Mouse (Mus musculus): ENCODE measurements around the gene Clic4. TPM values are rescaled to one million over a fixed set of nuclear protein-coding genes. Genes with fewer than 3 reads are reported as not detected.
"Not testable (repeated sequence)": the region's sequence is repeated elsewhere in the genome, so short reads cannot be mapped to it uniquely, and the experiment has no call there.

Clic4 gene
- polyA plus RNA-seq, 1 experiment from 2014 or later = 211 TPM

GRCm38 (mm10) chr4:135191604-135192003, 81.0 kb downstream of the Clic4 start:
- Histone ChIP-seq H3K9me3 (ENCODE audit: low read length) (no peaks in the 10 kb centered on the region), H3K4me1 (ENCODE audit: insufficient read depth, low read depth, low read length) (no peaks in the 10 kb centered on the region), H3K36me3 (ENCODE audit: insufficient read depth, low read length) (no peaks in the 10 kb centered on the region), H3K4me2 (replicated peaks; ENCODE audit: low read depth, low read length) (no peak overlapping the region), H3K9ac (replicated peaks; ENCODE audit: low read depth) (no peak overlapping the region), H3K27ac (ENCODE audit: low read length) (no peak overlapping the region), H3K27me3 (replicated peaks; ENCODE audit: insufficient read depth, low read length) (no peaks in the 10 kb centered on the region), H3K4me3 (ENCODE audit: low read depth, low read length) (no peak overlapping the region)
- WGBS = 70% methylated on average over 11 of the region's 11 CpGs
- TF ChIP-seq EP300 (IDR thresholded peaks at IDR 0.05) = no peak
- TF ChIP-seq CTCF (IDR thresholded peaks at IDR 0.05) = no peak
- DNase-seq (ENCODE audit: low spot score) (no peak), ATAC-seq (no peak)

DNA sequence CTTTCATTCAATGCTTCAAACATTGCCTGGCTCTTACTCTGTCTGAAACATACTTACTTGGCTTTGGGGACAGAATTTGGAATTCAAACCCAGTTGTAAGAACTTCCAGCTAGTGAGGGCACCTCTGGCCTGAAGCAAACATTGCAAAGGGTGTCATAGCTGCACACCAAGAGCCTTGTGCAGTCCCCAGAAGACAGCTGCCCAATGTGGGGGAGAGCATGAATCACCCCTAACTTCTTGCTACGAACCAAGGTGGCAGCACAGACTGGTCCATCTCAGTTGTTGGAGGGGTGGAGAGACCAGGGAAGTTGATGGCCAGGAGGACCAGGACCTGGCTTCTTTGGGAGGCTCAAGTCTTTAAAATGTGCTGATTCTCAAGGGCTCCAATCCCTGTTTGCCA, 81.4 kb downstream of the Clic4 start:
- 73% methylated on average over 1 of the region's 1 CpGs for WGBS
- H3K9me3 ChIP-seq (ENCODE audit: low read length) = no peaks in the 10 kb centered on the region
- no peaks in the 10 kb centered on the region for H3K4me1 ChIP-seq (ENCODE audit: insufficient read depth, low read depth, low read length)
- H3K27ac ChIP-seq (ENCODE audit: low read length) = no peak overlapping the region
- H3K4me2 ChIP-seq (replicated peaks; ENCODE audit: low read depth, low read length) = no peak overlapping the region
- no peaks in the 10 kb centered on the region for H3K36me3 ChIP-seq (ENCODE audit: insufficient read depth, low read length)
- H3K27me3 ChIP-seq (replicated peaks; ENCODE audit: insufficient read depth, low read length) = no peaks in the 10 kb centered on the region
- DNase-seq (ENCODE audit: low spot score) (no peak), ATAC-seq (no peak)
- no peak overlapping the region for H3K9ac ChIP-seq (replicated peaks; ENCODE audit: low read depth)
- no peak overlapping the region for H3K4me3 ChIP-seq (ENCODE audit: low read depth, low read length)
- TF ChIP-seq CTCF (IDR thresholded peaks at IDR 0.05) = no peak
- no peak for TF ChIP-seq EP300 (IDR thresholded peaks at IDR 0.05)

GRCm38 (mm10) chr4:135190364-135190763, 82.2 kb downstream of the Clic4 start:
- TF ChIP-seq CTCF (IDR thresholded peaks at IDR 0.05) (no peak), EP300 (IDR thresholded peaks at IDR 0.05) (no peak)

GRCm38 (mm10) chr4:135189452-135190008, 83.1 kb downstream of the Clic4 start:
- Histone ChIP-seq H3K27me3 (replicated peaks; ENCODE audit: insufficient read depth, low read length) (no peaks in the 10 kb centered on the region), H3K4me1 (ENCODE audit: insufficient read depth, low read depth, low read length) (no peaks in the 10 kb centered on the region), H3K36me3 (ENCODE audit: insufficient read depth, low read length) (no peaks in the 10 kb centered on the region), H3K27ac (ENCODE audit: low read length) (no peak overlapping the region), H3K9me3 (ENCODE audit: low read length) (no peaks in the 10 kb centered on the region), H3K4me2 (replicated peaks; ENCODE audit: low read depth, low read length) (no peak overlapping the region), H3K9ac (replicated peaks; ENCODE audit: low read depth) (no peak overlapping the region), H3K4me3 (ENCODE audit: low read depth, low read length) (no peak overlapping the region)
- 69% methylated on average over 12 of the region's 12 CpGs for WGBS
- ATAC-seq (no peak), DNase-seq (ENCODE audit: low spot score) (no peak)
- no peak for TF ChIP-seq EP300 (IDR thresholded peaks at IDR 0.05)
- no peak for TF ChIP-seq CTCF (IDR thresholded peaks at IDR 0.05)

More at GRCm38 (mm10) chr4:135190364-135190763, 82.2 kb downstream of the Clic4 start:
- Histone ChIP-seq H3K27ac (ENCODE audit: low read length) (no peak overlapping the region), H3K9ac (replicated peaks; ENCODE audit: low read depth) (no peak overlapping the region), H3K4me1 (ENCODE audit: insufficient read depth, low read depth, low read length) (no peaks in the 10 kb centered on the region), H3K4me3 (ENCODE audit: low read depth, low read length) (no peak overlapping the region), H3K36me3 (ENCODE audit: insufficient read depth, low read length) (no peaks in the 10 kb centered on the region), H3K9me3 (ENCODE audit: low read length) (no peaks in the 10 kb centered on the region), H3K4me2 (replicated peaks; ENCODE audit: low read depth, low read length) (no peak overlapping the region), H3K27me3 (replicated peaks; ENCODE audit: insufficient read depth, low read length) (no peaks in the 10 kb centered on the region)
- 83% methylated on average over 1 of the region's 1 CpGs for WGBS
- ATAC-seq (no peak), DNase-seq (ENCODE audit: low spot score) (no peak)

DNA sequence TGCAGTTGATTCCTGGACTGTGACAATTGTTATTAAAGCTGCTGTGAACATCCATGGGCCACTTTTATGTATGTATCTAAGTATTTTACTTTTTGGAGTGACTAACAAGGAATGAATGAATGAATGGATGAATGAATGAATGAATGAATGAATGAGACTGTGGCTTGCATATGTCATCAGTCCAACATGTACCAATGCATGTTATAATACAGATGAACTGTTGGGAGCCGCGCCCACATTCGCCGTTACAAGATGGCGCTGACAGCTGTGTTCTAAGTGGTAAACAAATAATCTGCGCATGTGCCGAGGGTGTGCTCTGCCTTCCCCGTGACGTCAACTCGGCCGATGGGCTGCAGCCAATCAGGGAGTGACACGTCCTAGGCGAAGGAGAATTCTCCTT, 88.3 kb downstream of the Clic4 start:
- not testable (repeated sequence) for H3K27me3 ChIP-seq (replicated peaks; ENCODE audit: insufficient read depth, low read length); H3K9me3 ChIP-seq (ENCODE audit: low read length); H3K4me2 ChIP-seq (replicated peaks; ENCODE audit: low read depth, low read length); DNase-seq (ENCODE audit: low spot score); H3K4me1 ChIP-seq (ENCODE audit: insufficient read depth, low read depth, low read length); H3K36me3 ChIP-seq (ENCODE audit: insufficient read depth, low read length); H3K9ac ChIP-seq (replicated peaks; ENCODE audit: low read depth); ATAC-seq; H3K27ac ChIP-seq (ENCODE audit: low read length); H3K4me3 ChIP-seq (ENCODE audit: low read depth, low read length)
- WGBS = 100% methylated on average over 6 of the region's 13 CpGs

DNA sequence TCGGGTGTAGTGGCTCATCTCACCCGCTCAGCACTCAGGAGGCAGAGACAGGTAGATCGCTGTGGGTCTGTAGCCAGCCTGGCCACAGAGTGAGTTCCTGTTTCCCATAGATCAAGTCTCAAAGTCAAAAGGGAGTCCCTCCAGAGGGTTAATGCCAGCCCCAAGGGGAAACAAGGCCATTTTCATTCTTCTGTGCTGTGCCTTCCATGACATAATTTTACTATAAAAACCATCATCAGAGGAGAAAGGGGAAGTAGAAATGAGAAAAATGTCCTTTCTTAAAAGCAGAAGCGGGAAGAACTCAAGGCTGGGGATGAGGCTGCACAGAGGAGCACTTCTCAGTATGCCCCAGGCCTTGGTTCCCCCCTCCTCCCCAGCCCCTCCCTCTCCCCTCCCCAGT, 90.8 kb downstream of the Clic4 start:
- Histone ChIP-seq H3K4me2 (replicated peaks; ENCODE audit: low read depth, low read length) (no peak overlapping the region), H3K9ac (replicated peaks; ENCODE audit: low read depth) (no peak overlapping the region), H3K27ac (ENCODE audit: low read length) (no peak overlapping the region), H3K27me3 (replicated peaks; ENCODE audit: insufficient read depth, low read length) (no peaks in the 10 kb centered on the region; the same call in 1 of the 2 replicates), H3K4me1 (ENCODE audit: insufficient read depth, low read depth, low read length) (no peaks in the 10 kb centered on the region), H3K9me3 (ENCODE audit: low read length) (no peaks in the 10 kb centered on the region), H3K4me3 (ENCODE audit: low read depth, low read length) (no peak overlapping the region), H3K36me3 (ENCODE audit: insufficient read depth, low read length) (no peaks in the 10 kb centered on the region)
- DNase-seq (ENCODE audit: low spot score) (no peak), ATAC-seq (no peak)
- WGBS = 85% methylated on average over 4 of the region's 4 CpGs
- TF ChIP-seq CTCF (IDR thresholded peaks at IDR 0.05) (no peak), EP300 (IDR thresholded peaks at IDR 0.05) (no peak)

DNA sequence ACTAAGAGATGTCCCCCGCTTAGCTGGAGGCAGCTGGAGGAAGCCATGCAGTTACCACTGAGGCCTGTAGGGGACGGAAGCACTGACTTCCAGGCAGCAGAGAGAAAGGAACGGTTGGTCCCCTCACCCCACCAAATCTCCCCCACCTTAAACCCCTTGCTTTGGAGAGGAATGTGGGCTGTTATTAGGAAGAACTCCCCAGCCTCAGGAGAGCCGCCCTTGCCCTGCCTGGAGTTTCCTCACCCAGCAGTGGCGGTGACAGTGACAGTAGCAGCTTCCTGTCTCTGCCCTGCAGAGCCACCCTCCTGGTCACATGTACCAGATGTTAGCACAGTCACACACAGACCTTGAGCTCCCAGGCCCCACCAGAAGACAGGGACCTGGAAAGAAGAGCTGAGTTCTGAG, 93.5 kb downstream of the Clic4 start:
- peak; percentile 65 for TF ChIP-seq CTCF (IDR thresholded peaks at IDR 0.05)
- TF ChIP-seq EP300 (IDR thresholded peaks at IDR 0.05) = no peak
- Histone ChIP-seq H3K4me3 (ENCODE audit: low read depth, low read length) (no peak overlapping the region), H3K27ac (ENCODE audit: low read length) (no peak overlapping the region), H3K9me3 (ENCODE audit: low read length) (no peaks in the 10 kb centered on the region), H3K27me3 (replicated peaks; ENCODE audit: insufficient read depth, low read length) (no peaks in the 10 kb centered on the region; the same call in 1 of the 2 replicates), H3K9ac (replicated peaks; ENCODE audit: low read depth) (no peak overlapping the region), H3K4me1 (ENCODE audit: insufficient read depth, low read depth, low read length) (no peaks in the 10 kb centered on the region), H3K4me2 (replicated peaks; ENCODE audit: low read depth, low read length) (no peak overlapping the region), H3K36me3 (ENCODE audit: insufficient read depth, low read length) (no peaks in the 10 kb centered on the region)
- ATAC-seq (peak; percentile 29; the same call in 1 of the 2 replicates), DNase-seq (ENCODE audit: low spot score) (no peak)
- 25% methylated on average over 5 of the region's 5 CpGs for WGBS
